Mouse (Mus musculus) cerebellum, adult 2 months (tissue): Measurements from ENCODE around the gene Cyfip1. TPM values are rescaled to one million over a fixed set of nuclear protein-coding genes. Genes with fewer than 3 reads are reported as not detected.

Experiments
- DNase-seq, 2 experiments: peaks; one replicate each; pipeline ENCODE4 v3.0.0; 2021
- H3K27ac ChIP-seq: fragments of 200-500 bp; 2 replicates; pipeline ENCODE4 v1.5.1; 2012; ENCODE audit warnings: low read length, control low read depth, inconsistent platforms; ENCODE audit not compliant: insufficient read depth
- H3K27me3 ChIP-seq: fragments of 200-500 bp; 2 replicates; pipeline ENCODE4 v1.6.1; 2012; ENCODE audit warnings: inconsistent platforms, mild to moderate bottlenecking, low read length, moderate library complexity; ENCODE audit not compliant: control insufficient read depth, insufficient read depth
- H3K4me1 ChIP-seq: fragments of 200-500 bp; 2 replicates; pipeline ENCODE4 v1.6.1; 2011; ENCODE audit warnings: low read length; ENCODE audit not compliant: control insufficient read depth, insufficient read depth
- H3K4me3 ChIP-seq: fragments of 200-500 bp; replicated peaks from 2 replicates; pipeline ENCODE3; 2011; ENCODE audit warnings: mild to moderate bottlenecking, low read depth, low read length, control low read depth; ENCODE audit not compliant: insufficient read depth
- CTCF ChIP-seq: fragments of 200-500 bp; IDR thresholded peaks from 2 replicates; pipeline ENCODE4 v1.5.1; 2011; ENCODE audit warnings: low read depth, mild to moderate bottlenecking, control low read depth, low read length, moderate library complexity, borderline replicate concordance; ENCODE audit not compliant: insufficient read depth
- POLR2A ChIP-seq: fragments of 200-500 bp; IDR thresholded peaks from 2 replicates; pipeline ENCODE4 v1.6.1; 2011; ENCODE audit warnings: low read length, control low read depth, borderline replicate concordance; ENCODE audit not compliant: insufficient read depth
- WGBS: fragments of 180-500 bp; shearing (Covaris S2); methylation state at CpG from one replicate; pipeline ENCODE4 v1.1.7; 2018; 5-methylcytosine and 5-hydroxymethylcytosine counted together
- polyA plus RNA-seq: library from polyadenylated mRNA; depleted of rRNA; stranded (reverse); fragments of >200 nt; gene quantifications from 2 replicates; pipeline ENCODE4 v1.2.3, GENCODE M21; 2012

The Cyfip1 gene
- polyA plus RNA-seq, 1 experiment: 48.2 TPM

- H3K27me3 ChIP-seq: no peaks in the 10 kb centered on the region
- no peak overlapping the region for H3K27ac ChIP-seq
- WGBS: 90% methylated on average over 4 of the region's 4 CpGs
- TF ChIP-seq POLR2A (no peak), CTCF (no peak)
- DNase-seq: no peak
- no peaks in the 10 kb centered on the region for H3K4me1 ChIP-seq
- no peak overlapping the region for H3K4me3 ChIP-seq
These were observed 48.5 kb downstream of the Cyfip1 start for GRCm38 (mm10) chr7:55889996-55890395.

GRCm38 (mm10) chr7:55890731-55891130 lies 49.2 kb downstream of the Cyfip1 start:
- TF ChIP-seq POLR2A: no peak
- TF ChIP-seq CTCF: no peak
- no peak overlapping the region for H3K27ac ChIP-seq
- H3K4me1 ChIP-seq: no peaks in the 10 kb centered on the region
- no peak overlapping the region for H3K4me3 ChIP-seq
- no peaks in the 10 kb centered on the region for H3K27me3 ChIP-seq
- no peak for DNase-seq

GRCm38 (mm10) chr7:55891797-55892196 lies 50.3 kb downstream of the Cyfip1 start:
- H3K4me3 ChIP-seq: no peak overlapping the region
- 74% methylated on average over 11 of the region's 11 CpGs for WGBS
- no peak for DNase-seq
- H3K27ac ChIP-seq: no peak overlapping the region
- H3K27me3 ChIP-seq: no peaks in the 10 kb centered on the region
- TF ChIP-seq POLR2A (no peak), CTCF (no peak)
- H3K4me1 ChIP-seq: no peaks in the 10 kb centered on the region

GRCm38 (mm10) chr7:55903766-55904165 lies 62.2 kb downstream of the Cyfip1 start:
- DNase-seq: no peak
- H3K27me3 ChIP-seq: no peaks in the 10 kb centered on the region
- H3K27ac ChIP-seq: no peak overlapping the region
- no peak overlapping the region for H3K4me3 ChIP-seq
- no peak for TF ChIP-seq POLR2A
- no peak for TF ChIP-seq CTCF
- WGBS: 80% methylated on average over 5 of the region's 5 CpGs
- no peaks in the 10 kb centered on the region for H3K4me1 ChIP-seq

GRCm38 (mm10) chr7:55905449-55905848 lies 63.9 kb downstream of the Cyfip1 start:
- DNase-seq: no peak
- 91% methylated on average over 2 of the region's 2 CpGs for WGBS

GRCm38 (mm10) chr7:55909519-55909918 lies 68.0 kb downstream of the Cyfip1 start:
- TF ChIP-seq CTCF (no peak), POLR2A (no peak)
- DNase-seq: no peak
- no peak overlapping the region for H3K27ac ChIP-seq
- 94% methylated on average over 1 of the region's 1 CpGs for WGBS
- H3K4me1 ChIP-seq: no peaks in the 10 kb centered on the region
- no peaks in the 10 kb centered on the region for H3K27me3 ChIP-seq
- no peak overlapping the region for H3K4me3 ChIP-seq

More at GRCm38 (mm10) chr7:55905449-55905848, 63.9 kb downstream of the Cyfip1 start:
- no peak overlapping the region for H3K4me3 ChIP-seq
- H3K27me3 ChIP-seq: no peaks in the 10 kb centered on the region
- TF ChIP-seq CTCF: no peak
- no peak for TF ChIP-seq POLR2A
- H3K4me1 ChIP-seq: no peaks in the 10 kb centered on the region
- no peak overlapping the region for H3K27ac ChIP-seq

GRCm38 (mm10) chr7:55910356-55910755 lies 68.8 kb downstream of the Cyfip1 start:
- 78% methylated on average over 2 of the region's 2 CpGs for WGBS
- H3K27me3 ChIP-seq: no peaks in the 10 kb centered on the region
- no peak overlapping the region for H3K4me3 ChIP-seq
- TF ChIP-seq CTCF (no peak), POLR2A (no peak)
- H3K27ac ChIP-seq: no peak overlapping the region
- no peak for DNase-seq
- no peaks in the 10 kb centered on the region for H3K4me1 ChIP-seq

- 92% methylated on average over 8 of the region's 8 CpGs for WGBS
- Histone ChIP-seq H3K4me3 (no peak overlapping the region), H3K4me1 (no peaks in the 10 kb centered on the region), H3K27me3 (no peaks in the 10 kb centered on the region), H3K27ac (no peak overlapping the region)
- TF ChIP-seq POLR2A (no peak), CTCF (no peak)
- no peak for DNase-seq
These were observed 69.8 kb downstream of the Cyfip1 start for GRCm38 (mm10) chr7:55911371-55911770.
